Mouse (Mus musculus) forebrain, embryonic 14.5 days (tissue): ENCODE data around the gene Prkd1. TPM values are rescaled to one million over a fixed set of nuclear protein-coding genes. Genes with fewer than 3 reads are reported as not detected.

Experiments used
- ATAC-seq: fragments of 200-750 bp; cut with Nextera tagmentation; 2 replicates; pipeline ENCODE4 v1.8.0; 2017; ENCODE audit warnings: mild to moderate bottlenecking, moderate library complexity
- DNase-seq: peaks from one replicate; pipeline ENCODE4 v3.0.0-alpha.2; 2015; ENCODE audit warnings: low spot score
- H3K27ac ChIP-seq: fragments of 300-500 bp; sonication (generic); 2 replicates; pipeline ENCODE4 v1.5.1; 2014; ENCODE audit warnings: low read depth, mild to moderate bottlenecking, control low read depth, low read length, moderate library complexity
- H3K27me3 ChIP-seq: fragments of 300-500 bp; sonication (generic); replicated peaks from 2 replicates; pipeline ENCODE4 v1.6.1; 2014; ENCODE audit warnings: low read length, control low read depth, mixed read lengths; ENCODE audit not compliant: control insufficient read depth, insufficient read depth
- H3K36me3 ChIP-seq: fragments of 300-500 bp; sonication (generic); 2 replicates; pipeline ENCODE4 v1.6.1; 2014; ENCODE audit warnings: low read length, control low read depth; ENCODE audit not compliant: control insufficient read depth, insufficient read depth
- H3K4me1 ChIP-seq: fragments of 300-500 bp; sonication (generic); 2 replicates; pipeline ENCODE4 v1.6.1; 2014; ENCODE audit warnings: antibody characterized with exemption, low read length, control low read depth; ENCODE audit not compliant: control insufficient read depth, insufficient read depth
- H3K4me2 ChIP-seq: fragments of 300-500 bp; sonication (generic); 2 replicates; pipeline ENCODE4 v1.6.1; 2014; ENCODE audit warnings: mild to moderate bottlenecking, control low read depth, low read length
- H3K4me3 ChIP-seq: fragments of 300-500 bp; sonication (generic); 2 replicates; pipeline ENCODE4 v1.5.1; 2014; ENCODE audit warnings: low read depth, low read length, control low read depth
- H3K9ac ChIP-seq: fragments of 300-500 bp; sonication (generic); 2 replicates; pipeline ENCODE4 v1.6.1; 2014; ENCODE audit warnings: mild to moderate bottlenecking, low read length, control low read depth, moderate library complexity
- H3K9me3 ChIP-seq: fragments of 300-500 bp; sonication (generic); replicated peaks from 2 replicates; pipeline ENCODE4 v1.6.1; 2016; ENCODE audit warnings: low read length, control low read depth, mixed read lengths; ENCODE audit not compliant: control insufficient read depth
- WGBS: fragments of 180-500 bp; shearing (Covaris S2); extraction: QIAGEN DNeasy Blood & Tissue Kit; methylation state at CpG from one replicate; pipeline ENCODE4 v1.1.7; 2014; 5-methylcytosine and 5-hydroxymethylcytosine counted together
- polyA plus RNA-seq: library from polyadenylated mRNA; unstranded; fragments of >200 nt; fragmentation: Nextera tagmentation; extraction: Ambion mirVana; gene quantifications from 2 replicates; pipeline ENCODE4 v1.2.1, GENCODE M21; 2014

The Prkd1 gene
- polyA plus RNA-seq, 1 experiment from 2014 or later: 5.0 TPM

- H3K4me1 ChIP-seq: 0 out of 2 replicates have a peak, but pooled peaks cover 2% of the 10 kb centered on the region
- peak overlapping the region; percentile 12; the same call in 1 of the 2 replicates for H3K4me2 ChIP-seq
- ATAC-seq: peak; percentile 86
- H3K9me3 ChIP-seq: no peaks in the 10 kb centered on the region
- no peak overlapping the region for H3K9ac ChIP-seq
- H3K4me3 ChIP-seq: no peak overlapping the region
- no peaks in the 10 kb centered on the region for H3K27me3 ChIP-seq
- H3K36me3 ChIP-seq: no peaks in the 10 kb centered on the region
- H3K27ac ChIP-seq: no peak overlapping the region
- WGBS: 38% methylated on average over 11 of the region's 11 CpGs
- peak; percentile 73 for DNase-seq
Measured at GRCm38 (mm10) chr12:50352404-50352803, 296.5 kb downstream of the Prkd1 start.

- ATAC-seq: peak; percentile 75
- no peaks in the 10 kb centered on the region for H3K9me3 ChIP-seq
Measured at GRCm38 (mm10) chr12:50333182-50333581, 315.7 kb downstream of the Prkd1 start.

GRCm38 (mm10) chr12:50314634-50315033, 334.3 kb downstream of the Prkd1 start:
- no peaks in the 10 kb centered on the region for H3K9me3 ChIP-seq
- no peak overlapping the region for H3K4me2 ChIP-seq
- ATAC-seq: peak; percentile 80
- H3K4me1 ChIP-seq: no peaks in the 10 kb centered on the region
- H3K27me3 ChIP-seq: no peaks in the 10 kb centered on the region
- DNase-seq: peak; percentile 74
- H3K36me3 ChIP-seq: no peaks in the 10 kb centered on the region
- no peak overlapping the region for H3K27ac ChIP-seq
- H3K9ac ChIP-seq: no peak overlapping the region
- H3K4me3 ChIP-seq: no peak overlapping the region

More at GRCm38 (mm10) chr12:50333182-50333581, 315.7 kb downstream of the Prkd1 start:
- Histone ChIP-seq H3K9ac (no peak overlapping the region), H3K36me3 (no peaks in the 10 kb centered on the region), H3K4me3 (no peak overlapping the region), H3K4me2 (no peak overlapping the region), H3K4me1 (no peaks in the 10 kb centered on the region), H3K27ac (no peak overlapping the region), H3K27me3 (no peaks in the 10 kb centered on the region)
- peak; percentile 84 for DNase-seq
- WGBS: 2% methylated on average over 4 of the region's 4 CpGs

GRCm38 (mm10) chr12:50309276-50309675, 339.6 kb downstream of the Prkd1 start:
- no peaks in the 10 kb centered on the region for H3K27me3 ChIP-seq
- DNase-seq: no peak
- ATAC-seq: no peak
- no peaks in the 10 kb centered on the region for H3K36me3 ChIP-seq
- no peaks in the 10 kb centered on the region for H3K4me1 ChIP-seq
- no peak overlapping the region for H3K27ac ChIP-seq
- H3K4me2 ChIP-seq: no peak overlapping the region
- WGBS: 84% methylated on average over 3 of the region's 3 CpGs
- H3K9me3 ChIP-seq: no peaks in the 10 kb centered on the region
- no peak overlapping the region for H3K4me3 ChIP-seq
- H3K9ac ChIP-seq: no peak overlapping the region

GRCm38 (mm10) chr12:50301334-50301733, 347.6 kb downstream of the Prkd1 start:
- Histone ChIP-seq H3K36me3 (no peaks in the 10 kb centered on the region), H3K27ac (no peak overlapping the region), H3K4me1 (peaks cover 9% of the 10 kb centered on the region), H3K27me3 (no peaks in the 10 kb centered on the region), H3K9me3 (no peaks in the 10 kb centered on the region), H3K4me3 (no peak overlapping the region), H3K9ac (no peak overlapping the region), H3K4me2 (no peak overlapping the region)
- WGBS: 19% methylated on average over 1 of the region's 1 CpGs
- peak; percentile 90 for DNase-seq
- peak; percentile 91 for ATAC-seq

- ATAC-seq (peak; percentile 66), DNase-seq (peak; percentile 58)
- Histone ChIP-seq H3K4me2 (peak overlapping the region; percentile 24; the same call in 1 of the 2 replicates), H3K36me3 (no peaks in the 10 kb centered on the region), H3K27me3 (no peaks in the 10 kb centered on the region), H3K9ac (no peak overlapping the region), H3K27ac (peak overlapping the region; percentile 63; the same call in 1 of the 2 replicates), H3K4me3 (no peak overlapping the region), H3K9me3 (no peaks in the 10 kb centered on the region), H3K4me1 (peaks cover 16% of the 10 kb centered on the region)
- 16% methylated on average over 2 of the region's 2 CpGs for WGBS
Measured at GRCm38 (mm10) chr12:50296067-50296466, 352.8 kb downstream of the Prkd1 start.

GRCm38 (mm10) chr12:50295549-50295948, 353.3 kb downstream of the Prkd1 start:
- peak; percentile 97 for ATAC-seq
- no peak overlapping the region for H3K27ac ChIP-seq

GRCm38 (mm10) chr12:50292834-50293233, 356.1 kb downstream of the Prkd1 start:
- Histone ChIP-seq H3K4me2 (no peak overlapping the region), H3K36me3 (no peaks in the 10 kb centered on the region), H3K9me3 (no peaks in the 10 kb centered on the region), H3K4me3 (no peak overlapping the region), H3K9ac (no peak overlapping the region), H3K27me3 (no peaks in the 10 kb centered on the region), H3K27ac (no peak overlapping the region), H3K4me1 (peaks cover 11% of the 10 kb centered on the region)
- no peak for ATAC-seq
- WGBS: 75% methylated on average over 3 of the region's 3 CpGs
- DNase-seq: peak; percentile 43

More at GRCm38 (mm10) chr12:50295549-50295948, 353.3 kb downstream of the Prkd1 start:
- Histone ChIP-seq H3K4me3 (no peak overlapping the region), H3K9me3 (no peaks in the 10 kb centered on the region), H3K4me2 (peak overlapping the region; percentile 24; the same call in 1 of the 2 replicates), H3K9ac (no peak overlapping the region), H3K36me3 (no peaks in the 10 kb centered on the region), H3K4me1 (peaks cover 16% of the 10 kb centered on the region), H3K27me3 (no peaks in the 10 kb centered on the region)
- 5% methylated on average over 2 of the region's 2 CpGs for WGBS
- peak; percentile 94 for DNase-seq
